23 mouse cellular contexts compared by ENCODE assay signal in the genomic region with DNA sequence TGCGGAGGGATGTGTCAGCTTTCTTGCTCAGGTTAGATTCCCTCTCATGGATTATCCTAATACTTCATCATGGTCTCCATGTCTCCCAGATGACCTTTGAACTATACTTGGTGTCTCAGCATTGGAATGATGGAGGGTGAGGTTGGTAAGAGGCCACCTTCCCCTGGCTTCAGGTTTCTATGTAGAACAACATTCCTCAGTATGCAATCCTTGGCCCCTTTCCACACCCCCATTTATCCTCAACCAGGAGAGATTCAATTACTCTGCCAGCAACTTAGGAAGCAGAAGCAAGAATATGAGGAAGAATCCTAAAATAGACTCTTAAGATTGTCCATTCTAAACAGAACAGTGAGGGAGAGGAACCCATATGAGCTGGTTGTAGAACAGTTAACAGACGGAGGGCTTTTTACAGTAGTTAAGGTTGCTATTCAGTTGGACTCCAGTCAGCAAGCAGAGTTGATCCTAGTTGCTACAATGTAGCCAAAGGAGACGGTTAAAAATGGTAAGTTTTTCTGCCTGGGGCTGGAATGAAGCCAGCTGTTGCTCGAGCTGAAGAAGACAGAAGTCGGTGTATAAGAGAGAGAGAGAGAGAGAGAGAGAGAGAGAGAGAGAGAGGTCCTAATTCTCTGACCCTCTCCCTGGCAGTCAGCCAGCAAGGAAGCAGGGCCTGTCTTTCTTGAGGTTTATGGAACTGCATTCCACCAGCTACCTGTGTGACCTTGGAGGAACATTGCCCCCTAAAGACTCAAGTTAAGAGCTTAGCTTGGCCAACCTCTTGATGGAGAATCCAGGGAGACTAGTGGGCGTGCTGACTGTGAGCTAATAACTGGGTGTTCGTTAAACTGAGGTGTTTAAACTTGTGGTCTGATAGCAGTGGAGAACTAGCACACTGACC.
DNase-seq lines count a peak whose midpoint lies in the region; ATAC-seq lines count a peak whose summit lies in the region.
"Had no signal": no experiment of that assay in that cellular context is flagged by ENCODE, and none has a peak within 500 bp of the region (broad histone marks: within the 10 kb centered on the region; RNA-seq: fewer than 3 reads in every experiment).

No protein-coding gene starts in this region.

- 0 out of 2 replicates have a peak, but pooled peaks cover 13% of the 10 kb centered on the region for H3K27me3 ChIP-seq in embryonic facial prominence, embryonic 12.5 days
- peaks cover 67% of the 10 kb centered on the region for H3K27me3 ChIP-seq in embryonic facial prominence, embryonic 10.5 days (replicated peaks; ENCODE audit: low read depth, poor library complexity, severe bottlenecking)
- peaks cover 2% of the 10 kb centered on the region; the same call in 1 of the 2 replicates for H3K27me3 ChIP-seq in lung, embryonic 15.5 days
- peaks cover 9% of the 10 kb centered on the region for H3K27me3 ChIP-seq in embryonic facial prominence, embryonic 13.5 days
- H3K27me3 ChIP-seq in limb, embryonic 15.5 days, result peaks cover 10% of the 10 kb centered on the region; the same call in 1 of the 2 replicates

- H3K4me1 ChIP-seq in embryonic facial prominence, embryonic 12.5 days, result peaks cover 8% of the 10 kb centered on the region; the same call in 1 of the 2 replicates
- H3K4me1 ChIP-seq in embryonic facial prominence, embryonic 10.5 days, result peaks cover 17% of the 10 kb centered on the region; the same call in 1 of the 2 replicates
- peaks cover 12% of the 10 kb centered on the region for H3K4me1 ChIP-seq in lung, embryonic 15.5 days
- H3K4me1 ChIP-seq in embryonic facial prominence, embryonic 13.5 days, result peaks cover 37% of the 10 kb centered on the region
- peaks cover 21% of the 10 kb centered on the region for H3K4me1 ChIP-seq in limb, embryonic 15.5 days
- H3K4me1 ChIP-seq: heart, embryonic 13.5 days; hindbrain, embryonic 15.5 days had no signal

- no peak overlapping the region for H3K9ac ChIP-seq in embryonic facial prominence, embryonic 12.5 days
- H3K9ac ChIP-seq in lung, embryonic 15.5 days, result no peak overlapping the region
- no peak overlapping the region for H3K9ac ChIP-seq in embryonic facial prominence, embryonic 13.5 days
- no peak overlapping the region for H3K9ac ChIP-seq in limb, embryonic 15.5 days
- H3K9ac ChIP-seq: heart, embryonic 13.5 days; hindbrain, embryonic 15.5 days; liver, embryonic 15.5 days had no signal

- no peak for DNase-seq in embryonic facial prominence, embryonic 10.5 days (ENCODE audit: low spot score)
- no peak for DNase-seq in lung, postnatal 25 days (ENCODE audit: low spot score)
- DNase-seq in cerebellum, postnatal 14 days, result no peak
- DNase-seq in neural tube, embryonic 10.5 days (ENCODE audit: extremely low spot score, low spot score), result no peak
- DNase-seq: adrenal gland, postnatal 36 days; cerebellum, adult 9-10 months; gastrocnemius, postnatal 10 days; heart, adult 11 months; kidney, adult 11 months; kidney, postnatal 25 days; lung, postnatal 4 days; retina, postnatal 1 day; thymus, postnatal 36 days had no signal

- H3K27ac ChIP-seq in embryonic facial prominence, embryonic 12.5 days, result peak overlapping the region; percentile 33; the same call in 1 of the 2 replicates
- H3K27ac ChIP-seq in embryonic facial prominence, embryonic 10.5 days (replicated peaks), result no peak overlapping the region
- H3K27ac ChIP-seq in lung, embryonic 15.5 days, result peak overlapping the region; percentile 39
- H3K27ac ChIP-seq in embryonic facial prominence, embryonic 13.5 days, result peak overlapping the region; percentile 52
- 0 out of 2 replicates have a peak overlapping the region, but pooled peaks have one; percentile 43 for H3K27ac ChIP-seq in limb, embryonic 15.5 days
- H3K27ac ChIP-seq: forebrain, embryonic 10.5 days; heart, embryonic 13.5 days; hindbrain, embryonic 15.5 days; liver, embryonic 15.5 days; midbrain, embryonic 10.5 days had no signal

- 51% methylated on average over 7 of the region's 7 CpGs for WGBS in embryonic facial prominence, embryonic 12.5 days
- 76% methylated on average over 7 of the region's 7 CpGs for WGBS in embryonic facial prominence, embryonic 10.5 days
- 34% methylated on average over 7 of the region's 7 CpGs for WGBS in lung, embryonic 15.5 days
- 41% methylated on average over 7 of the region's 7 CpGs for WGBS in embryonic facial prominence, embryonic 13.5 days
- 34% methylated on average over 7 of the region's 7 CpGs for WGBS in limb, embryonic 15.5 days

- no peak overlapping the region for H3K4me3 ChIP-seq in embryonic facial prominence, embryonic 12.5 days
- no peak overlapping the region for H3K4me3 ChIP-seq in embryonic facial prominence, embryonic 10.5 days
- no peak overlapping the region for H3K4me3 ChIP-seq in lung, embryonic 15.5 days
- H3K4me3 ChIP-seq in embryonic facial prominence, embryonic 13.5 days, result no peak overlapping the region
- H3K4me3 ChIP-seq in limb, embryonic 15.5 days, result no peak overlapping the region
- H3K4me3 ChIP-seq: forebrain, embryonic 10.5 days; heart, embryonic 13.5 days; hindbrain, embryonic 15.5 days; liver, embryonic 15.5 days; midbrain, embryonic 10.5 days had no signal

- no peak for ATAC-seq in embryonic facial prominence, embryonic 12.5 days (ENCODE audit: insufficient number of reproducible peaks, insufficient read depth, low FRiP score, low TSS enrichment)
- ATAC-seq in lung, embryonic 15.5 days (ENCODE audit: borderline replicate concordance, extremely low read depth, low FRiP score, low TSS enrichment), result 0 out of 2 replicates have a peak, but pooled peaks have one; percentile 21
- ATAC-seq in embryonic facial prominence, embryonic 13.5 days (ENCODE audit: insufficient number of reproducible peaks, insufficient read depth, low FRiP score, low TSS enrichment, low read depth), result no peak
- ATAC-seq in limb, embryonic 15.5 days (ENCODE audit: insufficient number of reproducible peaks, low FRiP score, low TSS enrichment, low read depth), result no peak
- ATAC-seq: CD4-positive, CD25-positive, alpha-beta regulatory T cell, adult 4 months had no signal

- no peaks in the 10 kb centered on the region for H3K36me3 ChIP-seq in embryonic facial prominence, embryonic 12.5 days
- no peaks in the 10 kb centered on the region for H3K36me3 ChIP-seq in embryonic facial prominence, embryonic 10.5 days (replicated peaks)
- H3K36me3 ChIP-seq in lung, embryonic 15.5 days, result no peaks in the 10 kb centered on the region
- H3K36me3 ChIP-seq in embryonic facial prominence, embryonic 13.5 days, result no peaks in the 10 kb centered on the region
- H3K36me3 ChIP-seq in limb, embryonic 15.5 days, result no peaks in the 10 kb centered on the region
- H3K36me3 ChIP-seq: forebrain, embryonic 10.5 days; heart, embryonic 13.5 days; hindbrain, embryonic 15.5 days; liver, embryonic 15.5 days; midbrain, embryonic 10.5 days had no signal

- H3K4me2 ChIP-seq in embryonic facial prominence, embryonic 12.5 days (replicated peaks), result no peak overlapping the region
- no peak overlapping the region for H3K4me2 ChIP-seq in lung, embryonic 15.5 days
- H3K4me2 ChIP-seq in embryonic facial prominence, embryonic 13.5 days, result no peak overlapping the region; the same call in 1 of the 2 replicates
- no peak overlapping the region for H3K4me2 ChIP-seq in limb, embryonic 15.5 days
- H3K4me2 ChIP-seq: heart, embryonic 13.5 days; hindbrain, embryonic 15.5 days; liver, embryonic 15.5 days had no signal

- no peaks in the 10 kb centered on the region for H3K9me3 ChIP-seq in embryonic facial prominence, embryonic 12.5 days
- H3K9me3 ChIP-seq in embryonic facial prominence, embryonic 10.5 days, result no peaks in the 10 kb centered on the region
- H3K9me3 ChIP-seq in lung, embryonic 15.5 days, result no peaks in the 10 kb centered on the region
- H3K9me3 ChIP-seq in embryonic facial prominence, embryonic 13.5 days, result no peaks in the 10 kb centered on the region
- H3K9me3 ChIP-seq in limb, embryonic 15.5 days, result no peaks in the 10 kb centered on the region
- H3K9me3 ChIP-seq: forebrain, embryonic 10.5 days; heart, embryonic 13.5 days; hindbrain, embryonic 15.5 days; liver, embryonic 15.5 days; midbrain, embryonic 10.5 days had no signal
